Mouse (Mus musculus): ENCODE data around the gene Fnbp1. TPM values are rescaled to one million over a fixed set of nuclear protein-coding genes. Genes with fewer than 3 reads are reported as not detected.

Gene Fnbp1
- polyA plus RNA-seq, 1 experiment from 2014 or later: 21.0 TPM

DNA sequence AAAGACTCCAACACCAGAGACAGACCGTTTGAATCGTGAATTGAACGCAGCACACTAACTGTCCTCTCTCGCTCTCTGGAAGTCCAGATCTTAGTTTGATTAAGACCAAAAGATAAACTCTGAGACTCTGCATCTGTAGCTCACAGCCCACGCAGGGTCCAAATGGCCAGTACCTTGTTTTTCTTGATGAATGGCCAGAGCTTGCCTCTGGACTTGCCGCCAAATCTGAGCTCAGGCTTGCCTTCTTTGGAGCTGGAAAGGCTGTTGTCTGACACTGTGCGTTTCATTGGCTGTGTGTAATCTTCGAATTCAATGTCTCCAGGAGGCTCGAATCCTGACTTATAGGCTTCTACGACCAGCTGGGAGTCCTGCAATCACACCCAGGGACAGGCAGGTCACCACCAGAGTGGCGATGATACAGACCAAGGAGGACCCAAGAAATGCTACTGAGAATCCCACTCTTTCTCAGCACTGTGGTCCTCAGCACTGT, 87.9 kb downstream of the Fnbp1 start:
- 94% methylated on average over 11 of the region's 11 CpGs for whole genome bisulfite sequencing
- Histone ChIP-seq H3K9ac (replicated peaks; ENCODE audit: low read length) (no peak overlapping the region), H3K4me3 (replicated peaks; ENCODE audit: low read depth, low read length) (no peak overlapping the region), H3K27ac (replicated peaks; ENCODE audit: low read depth, low read length) (no peak overlapping the region), H3K27me3 (ENCODE audit: control insufficient read depth, insufficient read depth, low read length) (no peaks in the 10 kb centered on the region), H3K4me2 (ENCODE audit: low read length) (no peak overlapping the region), H3K4me1 (ENCODE audit: control insufficient read depth, insufficient read depth, low read length) (no peaks in the 10 kb centered on the region), H3K9me3 (ENCODE audit: control insufficient read depth, low read length) (no peaks in the 10 kb centered on the region), H3K36me3 (ENCODE audit: control insufficient read depth, insufficient read depth, low read length) (peaks cover 34% of the 10 kb centered on the region)
- ATAC-seq (ENCODE audit: low FRiP score, low TSS enrichment) (no peak), DNase-seq (no peak)

DNA sequence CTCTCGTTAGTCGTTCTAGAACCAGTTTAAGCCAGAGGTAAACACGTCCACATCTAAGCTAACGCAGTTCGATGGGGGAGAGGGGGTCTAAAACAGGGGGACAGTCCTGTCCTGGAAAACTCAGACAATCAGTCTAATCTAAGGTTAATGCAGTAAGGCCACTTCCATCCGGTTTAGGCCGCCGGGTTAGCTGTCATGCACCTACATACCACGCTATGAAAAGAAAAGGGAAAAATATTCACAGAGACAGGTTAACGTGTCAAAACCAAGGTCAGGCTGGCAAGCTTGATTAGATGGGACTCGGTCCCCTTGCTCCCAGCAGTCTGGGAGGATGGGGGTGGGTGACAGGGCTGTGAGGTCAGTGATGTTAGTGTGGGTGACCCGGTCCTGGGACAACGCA, 88.4 kb downstream of the Fnbp1 start:
- 95% methylated on average over 13 of the region's 13 CpGs for WGBS
- ATAC-seq (ENCODE audit: low FRiP score, low TSS enrichment): no peak
- DNase-seq: no peak
- H3K4me2 ChIP-seq (ENCODE audit: low read length): no peak overlapping the region
- H3K4me3 ChIP-seq (replicated peaks; ENCODE audit: low read depth, low read length): no peak overlapping the region
- no peaks in the 10 kb centered on the region for H3K4me1 ChIP-seq (ENCODE audit: control insufficient read depth, insufficient read depth, low read length)
- H3K36me3 ChIP-seq (ENCODE audit: control insufficient read depth, insufficient read depth, low read length): peaks cover 34% of the 10 kb centered on the region
- no peak overlapping the region for H3K9ac ChIP-seq (replicated peaks; ENCODE audit: low read length)
- no peaks in the 10 kb centered on the region for H3K9me3 ChIP-seq (ENCODE audit: control insufficient read depth, low read length)
- H3K27ac ChIP-seq (replicated peaks; ENCODE audit: low read depth, low read length): no peak overlapping the region
- no peaks in the 10 kb centered on the region for H3K27me3 ChIP-seq (ENCODE audit: control insufficient read depth, insufficient read depth, low read length)

DNA sequence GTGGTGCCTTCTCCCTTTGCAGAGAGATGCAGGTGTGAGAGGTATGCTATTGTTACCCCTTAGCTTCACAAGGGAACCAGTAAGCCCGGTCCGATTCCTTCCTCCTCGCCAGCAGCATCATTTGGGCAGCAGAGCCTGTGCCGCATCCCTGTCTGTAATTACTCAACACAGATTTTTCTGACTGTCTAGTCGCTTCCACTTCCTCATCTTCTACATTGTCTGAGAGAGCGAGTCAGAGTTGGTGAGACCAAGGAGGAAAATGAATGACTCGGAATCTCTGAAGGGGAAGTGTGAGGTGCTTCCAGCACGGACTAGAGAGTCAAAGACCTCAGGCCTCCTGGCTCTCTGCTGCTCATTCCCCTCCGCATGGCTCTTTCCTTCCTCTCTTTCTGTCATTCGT, 89.4 kb downstream of the Fnbp1 start:
- H3K9me3 ChIP-seq (ENCODE audit: control insufficient read depth, low read length): no peaks in the 10 kb centered on the region
- no peaks in the 10 kb centered on the region for H3K27me3 ChIP-seq (ENCODE audit: control insufficient read depth, insufficient read depth, low read length)
- H3K4me1 ChIP-seq (ENCODE audit: control insufficient read depth, insufficient read depth, low read length): no peaks in the 10 kb centered on the region
- H3K36me3 ChIP-seq (ENCODE audit: control insufficient read depth, insufficient read depth, low read length): peaks cover 31% of the 10 kb centered on the region
- H3K27ac ChIP-seq (replicated peaks; ENCODE audit: low read depth, low read length): no peak overlapping the region
- 96% methylated on average over 10 of the region's 10 CpGs for WGBS
- ATAC-seq (ENCODE audit: low FRiP score, low TSS enrichment) (no peak), DNase-seq (no peak)
- no peak overlapping the region for H3K4me3 ChIP-seq (replicated peaks; ENCODE audit: low read depth, low read length)
- no peak overlapping the region for H3K9ac ChIP-seq (replicated peaks; ENCODE audit: low read length)
- no peak overlapping the region for H3K4me2 ChIP-seq (ENCODE audit: low read length)

DNA sequence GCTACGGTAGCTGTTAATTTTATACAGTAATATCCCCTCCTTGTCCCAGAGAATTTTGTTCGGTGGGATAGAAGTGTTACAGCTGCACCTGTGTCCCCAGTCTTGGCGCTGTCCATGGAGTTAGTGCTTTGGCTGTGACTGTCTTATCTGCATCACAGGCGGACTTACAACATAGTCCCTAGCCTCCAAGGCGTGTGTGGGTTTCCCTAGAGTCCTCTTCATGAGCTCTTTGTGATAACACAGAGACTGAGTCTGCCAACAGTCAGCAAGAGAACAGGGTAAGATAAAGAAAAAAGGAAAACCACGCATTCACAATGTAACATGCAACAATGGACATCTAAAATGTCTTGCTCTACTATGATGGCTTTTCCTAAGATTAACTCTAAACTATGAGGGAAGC, 93.8 kb downstream of the Fnbp1 start:
- 91% methylated on average over 6 of the region's 6 CpGs for WGBS

DNA sequence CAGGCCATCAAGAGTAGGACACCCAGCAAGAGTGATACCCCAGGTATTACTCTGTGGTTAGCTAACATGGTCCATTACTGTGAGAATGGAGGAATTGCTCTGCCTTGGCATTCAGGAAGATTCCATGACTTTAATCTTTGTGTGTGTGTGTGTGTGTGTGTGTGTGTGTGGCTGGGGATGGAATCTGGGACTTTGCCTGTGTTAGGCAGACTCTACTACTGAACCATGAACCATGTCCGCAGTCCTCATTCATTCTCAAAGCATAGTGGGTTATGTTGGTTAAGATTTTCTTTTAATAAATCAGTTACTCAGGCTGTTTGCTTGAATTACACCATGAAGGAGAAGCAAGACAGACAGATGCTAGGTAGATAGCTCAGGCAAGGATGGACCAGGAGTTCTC, 98.0 kb downstream of the Fnbp1 start:
- no peak for DNase-seq
- no peak overlapping the region for H3K4me2 ChIP-seq (ENCODE audit: low read length)
- H3K9me3 ChIP-seq (ENCODE audit: control insufficient read depth, low read length): no peaks in the 10 kb centered on the region
- H3K27ac ChIP-seq (replicated peaks; ENCODE audit: low read depth, low read length): no peak overlapping the region
- WGBS: 95% methylated on average over 1 of the region's 1 CpGs
- ATAC-seq (ENCODE audit: low FRiP score, low TSS enrichment): no peak
- H3K36me3 ChIP-seq (ENCODE audit: control insufficient read depth, insufficient read depth, low read length): 0 out of 2 replicates have a peak, but pooled peaks cover 8% of the 10 kb centered on the region
- H3K27me3 ChIP-seq (ENCODE audit: control insufficient read depth, insufficient read depth, low read length): no peaks in the 10 kb centered on the region
- H3K9ac ChIP-seq (replicated peaks; ENCODE audit: low read length): no peak overlapping the region
- no peak overlapping the region for H3K4me3 ChIP-seq (replicated peaks; ENCODE audit: low read depth, low read length)
- no peaks in the 10 kb centered on the region for H3K4me1 ChIP-seq (ENCODE audit: control insufficient read depth, insufficient read depth, low read length)

More for the DNA sequence above, 93.8 kb downstream of the Fnbp1 start:
- H3K36me3 ChIP-seq (ENCODE audit: control insufficient read depth, insufficient read depth, low read length): peaks cover 8% of the 10 kb centered on the region; the same call in 1 of the 2 replicates
- no peak for DNase-seq
- H3K9me3 ChIP-seq (ENCODE audit: control insufficient read depth, low read length): no peaks in the 10 kb centered on the region
- H3K27ac ChIP-seq (replicated peaks; ENCODE audit: low read depth, low read length): no peak overlapping the region
- ATAC-seq (ENCODE audit: low FRiP score, low TSS enrichment): no peak
- H3K4me2 ChIP-seq (ENCODE audit: low read length): no peak overlapping the region
- H3K9ac ChIP-seq (replicated peaks; ENCODE audit: low read length): no peak overlapping the region
- no peaks in the 10 kb centered on the region for H3K27me3 ChIP-seq (ENCODE audit: control insufficient read depth, insufficient read depth, low read length)
- no peaks in the 10 kb centered on the region for H3K4me1 ChIP-seq (ENCODE audit: control insufficient read depth, insufficient read depth, low read length)
- H3K4me3 ChIP-seq (replicated peaks; ENCODE audit: low read depth, low read length): no peak overlapping the region

DNA sequence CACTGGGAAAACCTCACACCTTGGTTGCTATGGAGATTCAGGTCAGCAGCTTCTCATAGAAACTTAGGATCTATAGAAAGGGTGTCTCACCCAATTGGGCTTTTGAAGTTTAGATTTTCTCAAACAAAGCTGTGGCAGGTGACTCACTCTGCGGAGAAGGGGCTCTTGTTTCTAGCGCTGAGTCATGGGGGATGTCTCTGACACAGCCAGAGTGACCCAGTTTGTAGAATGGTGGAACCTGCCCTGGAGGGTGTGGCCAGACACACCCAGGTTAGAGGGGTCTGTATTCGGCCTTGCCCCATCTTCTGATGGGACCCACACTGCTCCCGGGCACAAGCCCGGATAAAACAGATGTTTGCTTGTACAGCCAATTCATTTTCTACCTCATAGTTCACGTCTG, 98.9 kb downstream of the Fnbp1 start:
- Histone ChIP-seq H3K4me1 (ENCODE audit: control insufficient read depth, insufficient read depth, low read length) (no peaks in the 10 kb centered on the region), H3K27me3 (ENCODE audit: control insufficient read depth, insufficient read depth, low read length) (no peaks in the 10 kb centered on the region), H3K4me3 (replicated peaks; ENCODE audit: low read depth, low read length) (no peak overlapping the region), H3K27ac (replicated peaks; ENCODE audit: low read depth, low read length) (no peak overlapping the region), H3K4me2 (ENCODE audit: low read length) (no peak overlapping the region), H3K9me3 (ENCODE audit: control insufficient read depth, low read length) (no peaks in the 10 kb centered on the region), H3K36me3 (ENCODE audit: control insufficient read depth, insufficient read depth, low read length) (0 out of 2 replicates have a peak, but pooled peaks cover 8% of the 10 kb centered on the region), H3K9ac (replicated peaks; ENCODE audit: low read length) (no peak overlapping the region)
- no peak for DNase-seq
- WGBS: 94% methylated on average over 6 of the region's 6 CpGs
- ATAC-seq (ENCODE audit: low FRiP score, low TSS enrichment): no peak

DNA sequence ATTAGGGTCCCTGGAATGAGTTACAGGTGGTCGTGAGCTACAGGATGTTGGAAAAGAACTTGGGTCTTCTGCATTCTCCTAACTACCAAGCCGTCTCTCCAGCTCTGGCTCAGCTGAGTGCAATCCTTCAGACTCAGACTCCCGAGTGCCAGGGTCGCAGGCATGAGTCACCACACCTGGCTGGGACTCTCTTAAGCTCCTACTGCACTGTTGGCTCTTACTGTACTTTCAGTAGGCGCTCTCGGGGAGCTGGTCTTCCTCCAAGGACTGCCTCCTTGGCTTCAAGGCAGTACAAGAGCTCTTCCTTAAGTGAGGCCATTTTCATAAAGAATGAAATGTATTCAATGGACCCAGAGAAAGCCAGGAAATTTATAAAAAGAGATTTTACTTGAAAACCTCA, 100.4 kb downstream of the Fnbp1 start:
- ATAC-seq (ENCODE audit: low FRiP score, low TSS enrichment) (no peak), DNase-seq (no peak)
- Histone ChIP-seq H3K9ac (replicated peaks; ENCODE audit: low read length) (no peak overlapping the region), H3K9me3 (ENCODE audit: control insufficient read depth, low read length) (no peaks in the 10 kb centered on the region), H3K4me3 (replicated peaks; ENCODE audit: low read depth, low read length) (no peak overlapping the region), H3K36me3 (ENCODE audit: control insufficient read depth, insufficient read depth, low read length) (peaks cover 12% of the 10 kb centered on the region), H3K4me2 (ENCODE audit: low read length) (no peak overlapping the region), H3K4me1 (ENCODE audit: control insufficient read depth, insufficient read depth, low read length) (no peaks in the 10 kb centered on the region), H3K27me3 (ENCODE audit: control insufficient read depth, insufficient read depth, low read length) (no peaks in the 10 kb centered on the region), H3K27ac (replicated peaks; ENCODE audit: low read depth, low read length) (no peak overlapping the region)
- 93% methylated on average over 6 of the region's 6 CpGs for WGBS

DNA sequence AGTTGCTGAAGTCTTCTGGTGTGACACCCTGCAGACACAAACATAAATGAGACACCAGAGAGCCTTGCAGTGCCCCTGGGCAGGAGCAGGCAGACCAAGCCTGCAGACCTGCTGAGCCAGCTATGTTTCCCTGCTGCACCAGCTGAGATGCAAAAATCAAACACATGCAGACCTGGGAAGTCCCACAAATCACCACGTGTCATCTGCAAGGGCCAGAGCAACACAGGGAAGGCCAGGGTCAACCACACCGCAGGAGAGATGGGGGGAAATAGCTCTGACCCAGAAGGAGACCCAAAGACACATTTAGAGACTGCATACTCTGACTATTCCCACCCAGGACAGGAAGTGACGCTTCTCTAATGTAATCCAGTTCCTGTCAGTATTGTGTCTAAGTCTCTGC, 101.3 kb downstream of the Fnbp1 start:
- WGBS: 88% methylated on average over 3 of the region's 3 CpGs
- Histone ChIP-seq H3K27ac (replicated peaks; ENCODE audit: low read depth, low read length) (no peak overlapping the region), H3K36me3 (ENCODE audit: control insufficient read depth, insufficient read depth, low read length) (peaks cover 20% of the 10 kb centered on the region), H3K9ac (replicated peaks; ENCODE audit: low read length) (no peak overlapping the region), H3K4me3 (replicated peaks; ENCODE audit: low read depth, low read length) (no peak overlapping the region), H3K9me3 (ENCODE audit: control insufficient read depth, low read length) (no peaks in the 10 kb centered on the region), H3K4me2 (ENCODE audit: low read length) (no peak overlapping the region), H3K27me3 (ENCODE audit: control insufficient read depth, insufficient read depth, low read length) (no peaks in the 10 kb centered on the region), H3K4me1 (ENCODE audit: control insufficient read depth, insufficient read depth, low read length) (no peaks in the 10 kb centered on the region)
- ATAC-seq (ENCODE audit: low FRiP score, low TSS enrichment): no peak
- DNase-seq: no peak

DNA sequence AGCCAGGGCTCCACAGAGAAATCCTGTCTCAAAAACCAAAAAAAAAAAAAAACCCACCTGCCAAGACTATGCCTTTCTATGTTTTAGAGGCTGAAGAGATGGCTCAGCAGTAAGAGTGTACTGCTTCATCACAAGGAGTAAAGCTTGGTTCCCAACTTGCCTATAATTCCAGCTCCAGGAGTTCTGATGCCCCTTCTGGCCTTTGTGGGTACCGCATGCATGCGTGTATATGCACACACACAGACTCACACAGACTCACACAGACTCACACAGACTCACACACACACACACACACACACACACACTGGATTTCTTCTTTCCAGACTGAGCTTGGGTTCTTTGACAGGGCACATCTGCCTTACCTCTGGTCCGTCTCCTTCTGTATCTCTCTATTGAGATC, 101.8 kb downstream of the Fnbp1 start:
- H3K27ac ChIP-seq (replicated peaks; ENCODE audit: low read depth, low read length): no peak overlapping the region
- no peak overlapping the region for H3K4me2 ChIP-seq (ENCODE audit: low read length)
- no peaks in the 10 kb centered on the region for H3K9me3 ChIP-seq (ENCODE audit: control insufficient read depth, low read length)
- no peaks in the 10 kb centered on the region for H3K27me3 ChIP-seq (ENCODE audit: control insufficient read depth, insufficient read depth, low read length)
- H3K4me1 ChIP-seq (ENCODE audit: control insufficient read depth, insufficient read depth, low read length): no peaks in the 10 kb centered on the region
- no peak for ATAC-seq (ENCODE audit: low FRiP score, low TSS enrichment)
- no peak overlapping the region for H3K9ac ChIP-seq (replicated peaks; ENCODE audit: low read length)
- H3K36me3 ChIP-seq (ENCODE audit: control insufficient read depth, insufficient read depth, low read length): peaks cover 23% of the 10 kb centered on the region
- no peak for DNase-seq
- 100% methylated on average over 3 of the region's 3 CpGs for WGBS
- no peak overlapping the region for H3K4me3 ChIP-seq (replicated peaks; ENCODE audit: low read depth, low read length)

Data from midbrain, embryonic 14.5 days (tissue).